26 mouse cellular contexts compared by ENCODE assay signal in the genomic region with DNA sequence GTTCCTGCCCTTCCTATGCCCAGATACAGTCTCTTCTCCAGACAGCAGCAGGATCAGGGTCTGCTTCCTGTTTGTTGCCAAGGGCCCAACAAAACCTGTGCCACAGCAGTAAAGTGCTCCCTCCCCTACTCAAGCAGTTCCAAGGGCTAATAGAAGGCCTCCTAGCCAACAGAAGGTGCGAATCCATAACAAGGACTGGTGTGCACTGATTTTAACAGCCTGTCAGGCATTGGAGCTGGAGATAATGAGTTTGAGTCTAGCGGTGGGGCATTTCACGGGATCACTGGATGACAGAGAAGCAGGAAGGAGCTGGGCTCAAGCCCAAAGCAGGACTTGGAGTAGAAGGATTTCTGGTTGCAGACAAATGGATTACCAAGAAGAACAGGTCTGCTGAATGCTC.
DNase-seq lines count a peak whose midpoint lies in the region; ATAC-seq and TF ChIP-seq lines count a peak whose summit lies in the region.
"Had no signal": no experiment of that assay in that cellular context is flagged by ENCODE, and none has a peak within 500 bp of the region (broad histone marks: within the 10 kb centered on the region; RNA-seq: fewer than 3 reads in every experiment).

No protein-coding gene starts in this region.

- H3K9me3 ChIP-seq in forebrain, embryonic 13.5 days (replicated peaks), result no peaks in the 10 kb centered on the region
- no peaks in the 10 kb centered on the region for H3K9me3 ChIP-seq in forebrain, embryonic 12.5 days
- H3K9me3 ChIP-seq in forebrain, embryonic 15.5 days, result no peaks in the 10 kb centered on the region
- no peaks in the 10 kb centered on the region for H3K9me3 ChIP-seq in forebrain, embryonic 10.5 days
- no peaks in the 10 kb centered on the region for H3K9me3 ChIP-seq in forebrain, postnatal 0 days (ENCODE audit: low read length)
- H3K9me3 ChIP-seq: embryonic facial prominence, embryonic 13.5 days; embryonic facial prominence, embryonic 15.5 days had no signal

- no peaks in the 10 kb centered on the region for H3K4me1 ChIP-seq in forebrain, embryonic 13.5 days
- no peaks in the 10 kb centered on the region for H3K4me1 ChIP-seq in forebrain, embryonic 12.5 days
- H3K4me1 ChIP-seq in forebrain, embryonic 15.5 days, result 0 out of 2 replicates have a peak, but pooled peaks cover 3% of the 10 kb centered on the region
- no peaks in the 10 kb centered on the region for H3K4me1 ChIP-seq in forebrain, embryonic 10.5 days
- no peaks in the 10 kb centered on the region for H3K4me1 ChIP-seq in forebrain, postnatal 0 days (ENCODE audit: insufficient read depth)
- H3K4me1 ChIP-seq: embryonic facial prominence, embryonic 13.5 days; embryonic facial prominence, embryonic 15.5 days had no signal

- no peaks in the 10 kb centered on the region for H3K36me3 ChIP-seq in forebrain, embryonic 13.5 days (ENCODE audit: poor library complexity, severe bottlenecking)
- no peaks in the 10 kb centered on the region for H3K36me3 ChIP-seq in forebrain, embryonic 12.5 days (replicated peaks)
- H3K36me3 ChIP-seq in forebrain, embryonic 15.5 days, result no peaks in the 10 kb centered on the region
- no peaks in the 10 kb centered on the region for H3K36me3 ChIP-seq in forebrain, embryonic 10.5 days (replicated peaks)
- no peaks in the 10 kb centered on the region for H3K36me3 ChIP-seq in forebrain, postnatal 0 days (ENCODE audit: insufficient read depth)
- H3K36me3 ChIP-seq: embryonic facial prominence, embryonic 13.5 days; embryonic facial prominence, embryonic 15.5 days; G1E had no signal

- no peak overlapping the region for H3K4me3 ChIP-seq in forebrain, embryonic 13.5 days
- H3K4me3 ChIP-seq in forebrain, embryonic 12.5 days (replicated peaks), result no peak overlapping the region
- H3K4me3 ChIP-seq in forebrain, embryonic 15.5 days, result no peak overlapping the region
- H3K4me3 ChIP-seq in forebrain, embryonic 10.5 days, result no peak overlapping the region
- no peak overlapping the region for H3K4me3 ChIP-seq in forebrain, postnatal 0 days (ENCODE audit: low read depth, low read length)
- H3K4me3 ChIP-seq: embryonic facial prominence, embryonic 13.5 days; embryonic facial prominence, embryonic 15.5 days; erythroblast, embryonic 14.5 days had no signal

- DNase-seq in forebrain, embryonic 10.5 days (ENCODE audit: extremely low spot score, low spot score), result no peak
- no peak for DNase-seq in forebrain, postnatal 0 days
- DNase-seq in adipocyte (ENCODE audit: low spot score), result no peak
- DNase-seq in right cerebral cortex, postnatal 36 days (ENCODE audit: low spot score in 2 of 2), result no peak
- DNase-seq: adrenal gland, adult 2 months; adrenal gland, postnatal 10 days; adrenal gland, postnatal 25 days; B cell, adult 2 months; cerebellum, adult 11 months; cerebellum, adult 18-20 months; cerebellum, adult 8-10 months; cerebellum, adult 9-11 months; cerebellum, postnatal 14 days; cerebellum, postnatal 36 days; embryo, embryonic 11 days had no signal

- 64% methylated on average over 3 of the region's 3 CpGs for WGBS in forebrain, embryonic 13.5 days
- 69% methylated on average over 3 of the region's 3 CpGs for WGBS in forebrain, embryonic 12.5 days
- 54% methylated on average over 3 of the region's 3 CpGs for WGBS in forebrain, embryonic 15.5 days
- WGBS in forebrain, embryonic 10.5 days, result 88% methylated on average over 3 of the region's 3 CpGs
- WGBS in forebrain, postnatal 0 days, result 53% methylated on average over 3 of the region's 3 CpGs

- H3K4me2 ChIP-seq in forebrain, embryonic 13.5 days, result no peak overlapping the region
- no peak overlapping the region for H3K4me2 ChIP-seq in forebrain, embryonic 12.5 days
- no peak overlapping the region for H3K4me2 ChIP-seq in forebrain, embryonic 15.5 days (replicated peaks)
- no peak overlapping the region for H3K4me2 ChIP-seq in forebrain, postnatal 0 days (ENCODE audit: low read depth)
- H3K4me2 ChIP-seq: embryonic facial prominence, embryonic 13.5 days; embryonic facial prominence, embryonic 15.5 days had no signal

- 0 out of 2 replicates have a peak, but pooled peaks have one; percentile 36 for ATAC-seq in forebrain, embryonic 13.5 days
- ATAC-seq in forebrain, embryonic 12.5 days (ENCODE audit: low FRiP score), result no peak
- ATAC-seq in forebrain, embryonic 15.5 days (replicated peaks), result 0 out of 2 replicates have a peak, but pooled peaks have one; percentile 48
- 0 out of 2 replicates have a peak, but pooled peaks have one; percentile 10 for ATAC-seq in forebrain, postnatal 0 days
- ATAC-seq: activated CD4-positive, CD25-positive, alpha-beta regulatory T cell, adult 4 months; CD4-positive, CD25-positive, alpha-beta regulatory T cell, adult 4 months; Patski had no signal

- no peak for TF ChIP-seq CTCF in forebrain, postnatal 0 days (IDR thresholded peaks at IDR 0.05; ENCODE audit: low read depth)

- peak overlapping the region; percentile 6; the same call in 1 of the 2 replicates for H3K27ac ChIP-seq in forebrain, embryonic 13.5 days
- no peak overlapping the region for H3K27ac ChIP-seq in forebrain, embryonic 12.5 days
- H3K27ac ChIP-seq in forebrain, embryonic 15.5 days (replicated peaks), result peak overlapping the region; percentile 48; the same call in 1 of the 2 replicates
- no peak overlapping the region for H3K27ac ChIP-seq in forebrain, embryonic 10.5 days
- no peak overlapping the region for H3K27ac ChIP-seq in forebrain, postnatal 0 days (ENCODE audit: low read depth, low read length)
- H3K27ac ChIP-seq: embryonic facial prominence, embryonic 13.5 days; embryonic facial prominence, embryonic 15.5 days had no signal

- H3K9ac ChIP-seq in forebrain, embryonic 13.5 days, result no peak overlapping the region
- no peak overlapping the region for H3K9ac ChIP-seq in forebrain, embryonic 12.5 days
- H3K9ac ChIP-seq in forebrain, embryonic 15.5 days (replicated peaks), result no peak overlapping the region
- H3K9ac ChIP-seq in forebrain, postnatal 0 days, result no peak overlapping the region
- H3K9ac ChIP-seq: embryonic facial prominence, embryonic 13.5 days; embryonic facial prominence, embryonic 15.5 days had no signal

- H3K27me3 ChIP-seq in forebrain, embryonic 13.5 days, result no peaks in the 10 kb centered on the region
- H3K27me3 ChIP-seq in forebrain, embryonic 12.5 days, result no peaks in the 10 kb centered on the region
- no peaks in the 10 kb centered on the region for H3K27me3 ChIP-seq in forebrain, embryonic 15.5 days
- no peaks in the 10 kb centered on the region for H3K27me3 ChIP-seq in forebrain, embryonic 10.5 days (ENCODE audit: poor library complexity, severe bottlenecking)
- no peaks in the 10 kb centered on the region for H3K27me3 ChIP-seq in forebrain, postnatal 0 days (ENCODE audit: insufficient read depth, low read length)
- H3K27me3 ChIP-seq: CH12.LX; embryonic facial prominence, embryonic 13.5 days; embryonic facial prominence, embryonic 15.5 days; Patski had no signal

Comparison
In these comparisons a context has a peak if more than half of its experiments do, and no peak if none do; other contexts are left out.
1. H3K27ac ChIP-seq: peak in forebrain, embryonic 13.5 days (single experiment) and forebrain, embryonic 15.5 days (single experiment); none in forebrain, embryonic 12.5 days (single experiment), forebrain, embryonic 10.5 days (single experiment) and forebrain, postnatal 0 days (single experiment).